Mouse (Mus musculus) lung, embryonic 15.5 days (tissue): Measurements from ENCODE around the gene Slc25a54. TPM values are rescaled to one million over a fixed set of nuclear protein-coding genes. Genes with fewer than 3 reads are reported as not detected.

Source experiments
- ATAC-seq: fragments of 200-750 bp; cut with Nextera tagmentation; 2 replicates; pipeline ENCODE4 v1.8.0; 2017; ENCODE audit warnings: moderate number of reproducible peaks, borderline replicate concordance; ENCODE audit not compliant: low FRiP score, low TSS enrichment; ENCODE audit errors: extremely low read depth
- H3K27ac ChIP-seq: fragments of 300-500 bp; sonication (generic); 2 replicates; pipeline ENCODE4 v1.5.1; 2015; ENCODE audit warnings: moderate library complexity, mild to moderate bottlenecking, inconsistent platforms
- H3K27me3 ChIP-seq: fragments of 300-500 bp; sonication (generic); 2 replicates; pipeline ENCODE4 v1.6.1; 2015; ENCODE audit warnings: inconsistent platforms
- H3K36me3 ChIP-seq: fragments of 300-500 bp; sonication (generic); 2 replicates; pipeline ENCODE4 v1.6.1; 2015; ENCODE audit warnings: inconsistent platforms
- H3K4me1 ChIP-seq: fragments of 300-500 bp; sonication (generic); 2 replicates; pipeline ENCODE4 v1.6.1; 2015; ENCODE audit warnings: inconsistent platforms
- H3K4me2 ChIP-seq: fragments of 300-500 bp; sonication (generic); 2 replicates; pipeline ENCODE4 v1.6.1; 2015; ENCODE audit warnings: inconsistent platforms, mild to moderate bottlenecking, moderate library complexity
- H3K4me3 ChIP-seq: fragments of 300-500 bp; sonication (generic); 2 replicates; pipeline ENCODE4 v1.5.1; 2015; ENCODE audit warnings: mild to moderate bottlenecking, inconsistent platforms
- H3K9ac ChIP-seq: fragments of 300-500 bp; sonication (generic); 2 replicates; pipeline ENCODE4 v1.6.1; 2015; ENCODE audit warnings: inconsistent platforms
- H3K9me3 ChIP-seq: fragments of 300-500 bp; sonication (generic); 2 replicates; pipeline ENCODE4 v1.6.1; 2016; ENCODE audit warnings: inconsistent platforms
- WGBS: fragments of 180-500 bp; shearing (Covaris S2); methylation state at CpG from one replicate; pipeline ENCODE4 v1.1.7; 2015; 5-methylcytosine and 5-hydroxymethylcytosine counted together
- polyA plus RNA-seq: library from polyadenylated mRNA; unstranded; fragments of >200 nt; fragmentation: Nextera tagmentation; extraction: Ambion mirVana; gene quantifications from 2 replicates; pipeline ENCODE4 v1.2.1, GENCODE M21; 2015

The Slc25a54 gene
- polyA plus RNA-seq, 1 experiment from 2014 or later: not detected

- Histone ChIP-seq H3K9ac (no peak overlapping the region), H3K27me3 (no peaks in the 10 kb centered on the region), H3K4me1 (no peaks in the 10 kb centered on the region), H3K27ac (no peak overlapping the region), H3K9me3 (no peaks in the 10 kb centered on the region), H3K36me3 (no peaks in the 10 kb centered on the region), H3K4me3 (no peak overlapping the region), H3K4me2 (no peak overlapping the region)
- WGBS: 57% methylated on average over 7 of the region's 7 CpGs
- no peak for ATAC-seq
Observed at GRCm38 (mm10) chr3:109062391-109062790, 17.9 kb upstream of the Slc25a54 start.

- Histone ChIP-seq H3K9ac (no peak overlapping the region), H3K36me3 (no peaks in the 10 kb centered on the region), H3K4me2 (no peak overlapping the region), H3K27me3 (no peaks in the 10 kb centered on the region), H3K4me1 (no peaks in the 10 kb centered on the region), H3K4me3 (no peak overlapping the region), H3K27ac (no peak overlapping the region), H3K9me3 (no peaks in the 10 kb centered on the region)
- WGBS: under 1% methylated on average over 6 of the region's 6 CpGs
- no peak for ATAC-seq
Observed at GRCm38 (mm10) chr3:109062989-109063388, 17.3 kb upstream of the Slc25a54 start.

GRCm38 (mm10) chr3:109084418-109084817 lies 4.1 kb downstream of the Slc25a54 start:
- 94% methylated on average over 2 of the region's 2 CpGs for WGBS
- H3K27me3 ChIP-seq: no peaks in the 10 kb centered on the region
- H3K4me2 ChIP-seq: no peak overlapping the region
- no peak overlapping the region for H3K9ac ChIP-seq
- H3K4me3 ChIP-seq: no peak overlapping the region
- H3K36me3 ChIP-seq: no peaks in the 10 kb centered on the region
- no peaks in the 10 kb centered on the region for H3K9me3 ChIP-seq
- no peak overlapping the region for H3K27ac ChIP-seq
- no peaks in the 10 kb centered on the region for H3K4me1 ChIP-seq
- no peak for ATAC-seq

GRCm38 (mm10) chr3:109088460-109088859 lies 8.2 kb downstream of the Slc25a54 start:
- 11% methylated on average over 2 of the region's 2 CpGs for WGBS
- no peak for ATAC-seq
- no peaks in the 10 kb centered on the region for H3K4me1 ChIP-seq

GRCm38 (mm10) chr3:109104702-109105101 lies 24.4 kb downstream of the Slc25a54 start:
- H3K4me2 ChIP-seq: no peak overlapping the region
- H3K4me3 ChIP-seq: no peak overlapping the region
- H3K9ac ChIP-seq: no peak overlapping the region
- 55% methylated on average over 8 of the region's 8 CpGs for WGBS
- no peaks in the 10 kb centered on the region for H3K27me3 ChIP-seq
- H3K36me3 ChIP-seq: no peaks in the 10 kb centered on the region
- no peak for ATAC-seq
- no peak overlapping the region for H3K27ac ChIP-seq
- H3K4me1 ChIP-seq: no peaks in the 10 kb centered on the region
- H3K9me3 ChIP-seq: no peaks in the 10 kb centered on the region

More at GRCm38 (mm10) chr3:109088460-109088859, 8.2 kb downstream of the Slc25a54 start:
- Histone ChIP-seq H3K27me3 (no peaks in the 10 kb centered on the region), H3K9ac (no peak overlapping the region), H3K9me3 (no peaks in the 10 kb centered on the region), H3K4me3 (no peak overlapping the region), H3K4me2 (no peak overlapping the region), H3K36me3 (no peaks in the 10 kb centered on the region), H3K27ac (no peak overlapping the region)

GRCm38 (mm10) chr3:109117136-109117535 lies 36.9 kb downstream of the Slc25a54 start:
- Histone ChIP-seq H3K27ac (no peak overlapping the region), H3K4me1 (no peaks in the 10 kb centered on the region), H3K36me3 (no peaks in the 10 kb centered on the region), H3K27me3 (no peaks in the 10 kb centered on the region), H3K9ac (no peak overlapping the region), H3K4me3 (no peak overlapping the region), H3K9me3 (no peaks in the 10 kb centered on the region), H3K4me2 (no peak overlapping the region)
- ATAC-seq: no peak

- Histone ChIP-seq H3K4me2 (no peak overlapping the region), H3K27ac (no peak overlapping the region), H3K9me3 (no peaks in the 10 kb centered on the region), H3K27me3 (no peaks in the 10 kb centered on the region), H3K4me3 (no peak overlapping the region), H3K36me3 (no peaks in the 10 kb centered on the region), H3K9ac (no peak overlapping the region), H3K4me1 (peaks cover 14% of the 10 kb centered on the region)
- WGBS: 79% methylated on average over 5 of the region's 5 CpGs
- ATAC-seq: no peak
Observed at GRCm38 (mm10) chr3:109119562-109119961, 39.3 kb downstream of the Slc25a54 start.

GRCm38 (mm10) chr3:109119973-109120372 lies 39.7 kb downstream of the Slc25a54 start:
- Histone ChIP-seq H3K4me2 (no peak overlapping the region), H3K9ac (no peak overlapping the region), H3K9me3 (no peaks in the 10 kb centered on the region), H3K27ac (no peak overlapping the region), H3K36me3 (no peaks in the 10 kb centered on the region), H3K4me3 (no peak overlapping the region), H3K27me3 (no peaks in the 10 kb centered on the region), H3K4me1 (peaks cover 14% of the 10 kb centered on the region)
- WGBS: 71% methylated on average over 5 of the region's 5 CpGs
- ATAC-seq: no peak

GRCm38 (mm10) chr3:109122641-109123530 lies 42.6 kb downstream of the Slc25a54 start, which contains the start of gene Slc25a24:
TSS of gene Slc25a24 (plus strand) at chr3:109123149.
- ATAC-seq: peak; percentile 92
- 2% methylated on average over 25 of the region's 49 CpGs for WGBS
- Histone ChIP-seq H3K27me3 (no peaks in the 10 kb centered on the region), H3K4me1 (peaks cover 22% of the 10 kb centered on the region), H3K36me3 (peaks cover 3% of the 10 kb centered on the region; the same call in 1 of the 2 replicates), H3K27ac (peak within 1 kb of the TSS; percentile 91), H3K4me2 (peak within 1 kb of the TSS; percentile 60), H3K4me3 (peak within 1 kb of the TSS; percentile 83), H3K9me3 (no peaks in the 10 kb centered on the region), H3K9ac (peak within 1 kb of the TSS; percentile 90)

GRCm38 (mm10) chr3:109123531-109123981 lies 43.3 kb downstream of the Slc25a54 start:
- Histone ChIP-seq H3K4me3 (peak overlapping the region; percentile 83), H3K27ac (peak overlapping the region; percentile 91), H3K4me1 (peaks cover 22% of the 10 kb centered on the region), H3K36me3 (peaks cover 5% of the 10 kb centered on the region; the same call in 1 of the 2 replicates), H3K9ac (peak overlapping the region; percentile 90), H3K4me2 (peak overlapping the region; percentile 60), H3K27me3 (no peaks in the 10 kb centered on the region), H3K9me3 (no peaks in the 10 kb centered on the region)
- peak; percentile 12; the same call in 1 of the 2 replicates for ATAC-seq
- 2% methylated on average over 8 of the region's 8 CpGs for WGBS

GRCm38 (mm10) chr3:109124091-109124490 lies 43.8 kb downstream of the Slc25a54 start:
- Histone ChIP-seq H3K4me3 (peak overlapping the region; percentile 83), H3K27ac (peak overlapping the region; percentile 91), H3K9me3 (no peaks in the 10 kb centered on the region), H3K36me3 (peaks cover 5% of the 10 kb centered on the region; the same call in 1 of the 2 replicates), H3K9ac (no peak overlapping the region), H3K27me3 (no peaks in the 10 kb centered on the region), H3K4me1 (peaks cover 22% of the 10 kb centered on the region), H3K4me2 (peak overlapping the region; percentile 60)
- no peak for ATAC-seq
- 28% methylated on average over 4 of the region's 4 CpGs for WGBS

- Histone ChIP-seq H3K27me3 (no peaks in the 10 kb centered on the region), H3K4me1 (peaks cover 31% of the 10 kb centered on the region), H3K9ac (no peak overlapping the region), H3K9me3 (no peaks in the 10 kb centered on the region), H3K4me2 (no peak overlapping the region), H3K27ac (no peak overlapping the region), H3K36me3 (peaks cover 5% of the 10 kb centered on the region; the same call in 1 of the 2 replicates), H3K4me3 (no peak overlapping the region)
- WGBS: 55% methylated on average over 6 of the region's 6 CpGs
- ATAC-seq: no peak
Observed at GRCm38 (mm10) chr3:109125531-109125930, 45.3 kb downstream of the Slc25a54 start.
